Mouse (Mus musculus): Measurements from ENCODE around the gene Lysmd4.

DNA sequence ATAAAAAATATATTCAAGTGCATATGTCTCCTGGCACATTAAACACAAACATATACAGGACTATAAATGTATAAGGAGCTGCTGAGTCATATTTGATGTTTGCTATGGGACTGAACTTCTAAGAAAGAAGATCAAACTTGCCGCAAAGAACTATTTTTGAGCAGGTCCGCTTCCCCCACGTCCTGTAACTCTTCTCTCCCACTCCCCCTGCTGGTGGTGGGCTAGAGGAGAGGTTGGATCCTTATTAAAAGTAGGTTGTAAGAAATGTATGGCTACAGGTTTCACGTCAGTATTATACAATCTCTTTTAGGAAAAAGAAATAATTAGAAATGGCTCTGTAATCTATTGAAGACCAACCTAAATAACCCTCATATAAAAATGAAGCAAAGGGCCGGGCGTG is 131.3 kb downstream of the Lysmd4 start:
- no peak for TF ChIP-seq CTCF (IDR thresholded peaks at IDR 0.05; ENCODE audit: insufficient read depth, low read depth, low read length)
- no peak for TF ChIP-seq POLR2A (IDR thresholded peaks at IDR 0.05; ENCODE audit: insufficient read depth, low read depth, low read length)
